Mouse (Mus musculus) C2C12 (cell line): ENCODE data around the gene Elovl6.

Source experiments
- CEBPB ChIP-seq: IDR thresholded peaks from one replicate; pipeline ENCODE4 v1.6.1; 2011; ENCODE audit warnings: low read depth, mild to moderate bottlenecking, control low read depth, moderate library complexity
- CTCF ChIP-seq: IDR thresholded peaks from one replicate; pipeline ENCODE4 v1.5.1; 2011; ENCODE audit not compliant: control insufficient read depth, insufficient read depth, insufficient read length
- FOSL1 ChIP-seq: IDR thresholded peaks from one replicate; pipeline ENCODE4 v1.8.0; 2011; ENCODE audit warnings: mild to moderate bottlenecking, low read length; ENCODE audit not compliant: poor library complexity, insufficient read depth, severe bottlenecking
- MAX ChIP-seq: IDR thresholded peaks from one replicate; pipeline ENCODE4 v1.6.1; 2011; ENCODE audit warnings: mild to moderate bottlenecking, control low read depth
- MYOD1 ChIP-seq: IDR thresholded peaks from one replicate; pipeline ENCODE4 v1.6.1; 2011; ENCODE audit warnings: low read depth; ENCODE audit not compliant: control insufficient read depth, insufficient read length
- MYOG ChIP-seq: IDR thresholded peaks from one replicate; pipeline ENCODE4 v1.6.1; 2011; ENCODE audit not compliant: control insufficient read depth, insufficient read length; ENCODE audit errors: extremely low read depth
- USF1 ChIP-seq: IDR thresholded peaks from one replicate; pipeline ENCODE4 v1.6.1; 2011; ENCODE audit warnings: low read depth, mild to moderate bottlenecking, control low read depth, moderate library complexity

- TF ChIP-seq CTCF = no peak
- TF ChIP-seq USF1 = no peak
- no peak for TF ChIP-seq MYOD1
- no peak for TF ChIP-seq MYOG
- no peak for TF ChIP-seq MAX
- no peak for TF ChIP-seq CEBPB
- no peak for TF ChIP-seq FOSL1
Observed at GRCm38 (mm10) chr3:129520499-129520898, 11.7 kb upstream of the Elovl6 start.
